Mouse (Mus musculus) regulatory T cell (primary cell): ENCODE measurements around the gene Sco2.

Experiments used
- in situ Hi-C: fragments of 300-600 bp; cut with MboI, MseI; formaldehyde crosslinking; loops from one replicate; pipeline ENCODE4 v1.15.1; 2025; ENCODE audit warnings: high pct_unique_total_duplicates

Gene Sco2

GRCm38 (mm10) chr15:89323656-89324055 is 50.0 kb downstream of the Sco2 start:
- in situ Hi-C loops, result no loop called here

- in situ Hi-C loops, result no loop called here
Observed at GRCm38 (mm10) chr15:89322670-89323522, 50.8 kb downstream of the Sco2 start, which contains the start of gene Adm2. Adm2 (plus strand) TSS chr15:89322720.
